Mouse (Mus musculus): ENCODE measurements around the gene Pced1b. TPM values are rescaled to one million over a fixed set of nuclear protein-coding genes. Genes with fewer than 3 reads are reported as not detected.

The Pced1b gene
- polyA plus RNA-seq, 1 experiment from 2014 or later: 2.3 TPM

- H3K9me3 ChIP-seq: peaks cover 3% of the 10 kb centered on the region; the same call in 1 of the 2 replicates
- no peak for DNase-seq (ENCODE audit: low spot score)
- H3K4me3 ChIP-seq: no peak overlapping the region
- peaks cover 13% of the 10 kb centered on the region; the same call in 1 of the 2 replicates for H3K4me1 ChIP-seq
- WGBS: 91% methylated on average over 8 of the region's 8 CpGs
- no peaks in the 10 kb centered on the region for H3K27me3 ChIP-seq (replicated peaks; ENCODE audit: low read depth, poor library complexity, severe bottlenecking)
- H3K36me3 ChIP-seq (replicated peaks): no peaks in the 10 kb centered on the region
- no peak overlapping the region for H3K27ac ChIP-seq (replicated peaks)
These were observed 12.4 kb downstream of the Pced1b start for GRCm38 (mm10) chr15:97259300-97259699.

- Histone ChIP-seq H3K27ac (replicated peaks) (no peak overlapping the region; the same call in 1 of the 2 replicates), H3K36me3 (replicated peaks) (no peaks in the 10 kb centered on the region), H3K9me3 (peaks cover 3% of the 10 kb centered on the region; the same call in 1 of the 2 replicates), H3K4me3 (no peak overlapping the region), H3K27me3 (replicated peaks; ENCODE audit: low read depth, poor library complexity, severe bottlenecking) (no peaks in the 10 kb centered on the region), H3K4me1 (peaks cover 13% of the 10 kb centered on the region; the same call in 1 of the 2 replicates)
- no peak for DNase-seq (ENCODE audit: low spot score)
- WGBS: 71% methylated on average over 11 of the region's 11 CpGs
These were observed 13.2 kb downstream of the Pced1b start for GRCm38 (mm10) chr15:97259968-97260597.

- no peaks in the 10 kb centered on the region for H3K36me3 ChIP-seq (replicated peaks)
- H3K4me1 ChIP-seq: peaks cover 9% of the 10 kb centered on the region; the same call in 1 of the 2 replicates
- no peaks in the 10 kb centered on the region for H3K9me3 ChIP-seq
- no peaks in the 10 kb centered on the region for H3K27me3 ChIP-seq (replicated peaks; ENCODE audit: low read depth, poor library complexity, severe bottlenecking)
- H3K27ac ChIP-seq (replicated peaks): no peak overlapping the region
- H3K4me3 ChIP-seq: no peak overlapping the region
- WGBS: 65% methylated on average over 9 of the region's 9 CpGs
- no peak for DNase-seq (ENCODE audit: low spot score)
These were observed 15.3 kb downstream of the Pced1b start for GRCm38 (mm10) chr15:97262251-97262650.

GRCm38 (mm10) chr15:97266236-97266845 lies 19.4 kb downstream of the Pced1b start:
- WGBS: 83% methylated on average over 14 of the region's 14 CpGs
- Histone ChIP-seq H3K9me3 (no peaks in the 10 kb centered on the region), H3K27me3 (replicated peaks; ENCODE audit: low read depth, poor library complexity, severe bottlenecking) (no peaks in the 10 kb centered on the region), H3K4me1 (peaks cover 8% of the 10 kb centered on the region; the same call in 1 of the 2 replicates), H3K4me3 (no peak overlapping the region), H3K36me3 (replicated peaks) (no peaks in the 10 kb centered on the region), H3K27ac (replicated peaks) (no peak overlapping the region)
- no peak for DNase-seq (ENCODE audit: low spot score)

GRCm38 (mm10) chr15:97267094-97267695 lies 20.3 kb downstream of the Pced1b start:
- H3K27ac ChIP-seq (replicated peaks): no peak overlapping the region
- no peaks in the 10 kb centered on the region for H3K27me3 ChIP-seq (replicated peaks; ENCODE audit: low read depth, poor library complexity, severe bottlenecking)
- no peaks in the 10 kb centered on the region for H3K36me3 ChIP-seq (replicated peaks)
- no peak overlapping the region for H3K4me3 ChIP-seq
- 77% methylated on average over 8 of the region's 8 CpGs for WGBS
- peaks cover 6% of the 10 kb centered on the region for H3K4me1 ChIP-seq
- no peak for DNase-seq (ENCODE audit: low spot score)
- no peaks in the 10 kb centered on the region for H3K9me3 ChIP-seq

GRCm38 (mm10) chr15:97271985-97272697 lies 25.2 kb downstream of the Pced1b start:
- Histone ChIP-seq H3K36me3 (replicated peaks) (no peaks in the 10 kb centered on the region), H3K9me3 (no peaks in the 10 kb centered on the region), H3K27ac (replicated peaks) (no peak overlapping the region), H3K27me3 (replicated peaks; ENCODE audit: low read depth, poor library complexity, severe bottlenecking) (no peaks in the 10 kb centered on the region), H3K4me1 (peaks cover 15% of the 10 kb centered on the region), H3K4me3 (no peak overlapping the region)
- no peak for DNase-seq (ENCODE audit: low spot score)
- WGBS: 63% methylated on average over 7 of the region's 7 CpGs

- no peaks in the 10 kb centered on the region for H3K27me3 ChIP-seq (replicated peaks; ENCODE audit: low read depth, poor library complexity, severe bottlenecking)
- no peaks in the 10 kb centered on the region for H3K9me3 ChIP-seq
- no peak for DNase-seq (ENCODE audit: low spot score)
- peaks cover 18% of the 10 kb centered on the region for H3K4me1 ChIP-seq
- no peaks in the 10 kb centered on the region for H3K36me3 ChIP-seq (replicated peaks)
- H3K27ac ChIP-seq (replicated peaks): no peak overlapping the region
- H3K4me3 ChIP-seq: no peak overlapping the region
- 82% methylated on average over 3 of the region's 3 CpGs for WGBS
These were observed 25.9 kb downstream of the Pced1b start for GRCm38 (mm10) chr15:97272831-97273230.

- peaks cover 26% of the 10 kb centered on the region for H3K4me1 ChIP-seq
- no peak overlapping the region for H3K27ac ChIP-seq (replicated peaks)
- H3K4me3 ChIP-seq: no peak overlapping the region
- H3K9me3 ChIP-seq: no peaks in the 10 kb centered on the region
- peak; percentile 2 for DNase-seq (ENCODE audit: low spot score)
- H3K27me3 ChIP-seq (replicated peaks; ENCODE audit: low read depth, poor library complexity, severe bottlenecking): no peaks in the 10 kb centered on the region
- no peaks in the 10 kb centered on the region for H3K36me3 ChIP-seq (replicated peaks)
- 89% methylated on average over 12 of the region's 12 CpGs for WGBS
These were observed 28.9 kb downstream of the Pced1b start for GRCm38 (mm10) chr15:97275626-97276395.

- peaks cover 29% of the 10 kb centered on the region for H3K4me1 ChIP-seq
- WGBS: 47% methylated on average over 20 of the region's 20 CpGs
- H3K9me3 ChIP-seq: no peaks in the 10 kb centered on the region
- no peaks in the 10 kb centered on the region for H3K27me3 ChIP-seq (replicated peaks; ENCODE audit: low read depth, poor library complexity, severe bottlenecking)
- no peak overlapping the region for H3K4me3 ChIP-seq
- no peak overlapping the region for H3K27ac ChIP-seq (replicated peaks)
- DNase-seq (ENCODE audit: low spot score): peak; percentile 11
- no peaks in the 10 kb centered on the region for H3K36me3 ChIP-seq (replicated peaks)
These were observed 29.8 kb downstream of the Pced1b start for GRCm38 (mm10) chr15:97276660-97277153.

- Histone ChIP-seq H3K27ac (replicated peaks) (no peak overlapping the region), H3K4me1 (peaks cover 29% of the 10 kb centered on the region), H3K4me3 (no peak overlapping the region), H3K9me3 (no peaks in the 10 kb centered on the region), H3K36me3 (replicated peaks) (no peaks in the 10 kb centered on the region), H3K27me3 (replicated peaks; ENCODE audit: low read depth, poor library complexity, severe bottlenecking) (no peaks in the 10 kb centered on the region)
- peak; percentile 7 for DNase-seq (ENCODE audit: low spot score)
- 80% methylated on average over 10 of the region's 10 CpGs for WGBS
These were observed 30.4 kb downstream of the Pced1b start for GRCm38 (mm10) chr15:97277328-97277727.

- H3K27me3 ChIP-seq (replicated peaks; ENCODE audit: low read depth, poor library complexity, severe bottlenecking): no peaks in the 10 kb centered on the region
- H3K4me3 ChIP-seq: no peak overlapping the region
- peaks cover 28% of the 10 kb centered on the region for H3K4me1 ChIP-seq
- H3K36me3 ChIP-seq (replicated peaks): no peaks in the 10 kb centered on the region
- H3K27ac ChIP-seq (replicated peaks): no peak overlapping the region
- WGBS: 88% methylated on average over 9 of the region's 9 CpGs
- DNase-seq (ENCODE audit: low spot score): no peak
- H3K9me3 ChIP-seq: no peaks in the 10 kb centered on the region
These were observed 31.5 kb downstream of the Pced1b start for GRCm38 (mm10) chr15:97278340-97278948.
